Mouse (Mus musculus): ENCODE results near the gene Phactr2.

DNA sequence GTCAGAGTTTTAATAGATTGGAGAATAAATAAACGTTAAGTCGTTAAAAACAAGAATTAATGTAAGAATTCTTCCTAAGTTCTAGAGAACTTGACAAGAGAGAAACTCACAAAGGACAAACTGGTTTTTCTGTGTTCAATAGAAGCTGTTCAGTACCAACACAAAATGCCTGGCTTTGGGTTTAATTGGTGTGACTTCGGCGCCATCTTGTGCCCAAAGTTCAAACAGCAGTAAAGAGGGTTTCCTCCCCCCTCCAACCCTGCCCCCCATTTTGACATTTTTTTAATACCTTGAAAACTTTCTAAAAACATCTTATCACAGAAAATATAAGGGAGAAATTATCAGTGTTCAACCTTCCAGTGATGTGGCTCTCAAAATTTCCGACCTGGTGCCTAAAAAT lies 44.4 kb downstream of the Phactr2 start:
- TF ChIP-seq CTCF (IDR thresholded peaks at IDR 0.05; ENCODE audit: low read depth, low read length) (no peak), POLR2AphosphoS5 (IDR thresholded peaks at IDR 0.05; ENCODE audit: insufficient replicate concordance, low read depth, low read length) (no peak), GATA1 (IDR thresholded peaks at IDR 0.05; ENCODE audit: borderline replicate concordance, low read length) (no peak), TAL1 (conservative IDR thresholded peaks at IDR 0.05; ENCODE audit: low read depth, low read length) (no peak)
